ENCODE assay signal across 14 mouse cellular contexts in genomic region chr12:83742834-83743233, GRCm38 (mm10). TPM values are rescaled to one million over a fixed set of nuclear protein-coding genes. Genes with fewer than 3 reads are reported as not detected.
DNase-seq lines count a peak whose midpoint lies in the region; ATAC-seq lines count a peak whose summit lies in the region.
"Had no signal": no experiment of that assay in that cellular context is flagged by ENCODE, and none has a peak within 500 bp of the region (broad histone marks: within the 10 kb centered on the region; RNA-seq: fewer than 3 reads in every experiment).

No protein-coding gene starts in this region.

- no peak for ATAC-seq in cerebellum, adult (ENCODE audit: insufficient number of reproducible peaks, low FRiP score, low TSS enrichment)
- no peak for ATAC-seq in granulocyte monocyte progenitor cell, adult 5-6 weeks (replicated peaks; ENCODE audit: poor library complexity, severe bottlenecking)
- ATAC-seq: forebrain, embryonic 16.5 days; hindbrain, embryonic 16.5 days; inflammation-experienced regulatory T-cells, adult 6 months; intestine, postnatal 0 days had no signal

- DNase-seq in cerebellum, adult 11-12 months, result peak; percentile 53
- DNase-seq in cerebellum, adult 18-20 months, result peak; percentile 28 to 32
- DNase-seq in cerebellum, adult 9-10 months, result peak; percentile 36
- peak; percentile 48 to 52 for DNase-seq in cerebellum, postnatal 25 days
- DNase-seq in right cerebral cortex, adult 2 months (ENCODE audit: low spot score in 2 of 2), result no peak
- DNase-seq: adrenal gland, postnatal 10 days; gastrocnemius, postnatal 10 days; heart, postnatal 4 days had no signal

RNA-seq across cellular contexts. Expression of gene Papln, which starts 20.6 kb away (rescaled TPM):
- total RNA-seq in granulocyte monocyte progenitor cell, adult 5-6 weeks (2014; fragmentation: Nextera tagmentation), result not detected in 2 replicates
- not detected in 2 replicates for total RNA-seq in granulocyte monocyte progenitor cell, adult 5-6 weeks (2017)

RNA-seq across cellular contexts. Expression of gene Psen1, which starts 54.9 kb away (rescaled TPM):
- total RNA-seq in granulocyte monocyte progenitor cell, adult 5-6 weeks (2014; fragmentation: Nextera tagmentation), result 74.1 and 78.4 TPM in 2 replicates
- 53.3 and 75.0 TPM in 2 replicates for total RNA-seq in granulocyte monocyte progenitor cell, adult 5-6 weeks (2017)

Comparison
In these comparisons a context has a peak if more than half of its experiments do, and no peak if none do; other contexts are left out.
1. DNase-seq: peak in cerebellum, adult 11-12 months (single experiment), cerebellum, adult 18-20 months (2 of 2), cerebellum, adult 9-10 months (single experiment) and cerebellum, postnatal 25 days (2 of 2); none in right cerebral cortex, adult 2 months (0 of 2).